16 mouse cellular contexts compared by ENCODE assay signal in the genomic region with DNA sequence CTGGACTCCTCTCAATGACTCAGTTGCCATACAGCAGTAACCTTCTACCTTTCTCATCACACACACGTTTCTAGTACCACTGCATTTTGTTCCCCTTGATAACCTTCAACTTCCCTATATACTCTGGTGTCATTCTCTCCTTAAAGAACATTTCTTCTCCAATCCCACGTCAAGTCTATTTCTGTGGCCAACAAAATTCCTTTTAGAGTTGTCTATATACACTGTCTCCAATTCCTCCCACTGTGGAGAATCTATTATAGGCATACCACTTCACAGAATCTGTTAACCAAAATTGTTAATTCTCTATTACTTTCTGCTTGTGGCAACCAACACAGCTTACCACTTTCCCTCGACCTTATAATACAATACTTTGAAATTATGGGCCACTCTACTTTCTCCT. TPM values are rescaled to one million over a fixed set of nuclear protein-coding genes. Genes with fewer than 3 reads are reported as not detected.
A peak's percentile ranks its signal among the peaks of the same experiment; 100 is the strongest.
DNase-seq lines count a peak whose midpoint lies in the region; ATAC-seq and TF ChIP-seq lines count a peak whose summit lies in the region.
"Had no signal": no experiment of that assay in that cellular context is flagged by ENCODE, and none has a peak within 500 bp of the region (broad histone marks: within the 10 kb centered on the region; RNA-seq: fewer than 3 reads in every experiment).

No protein-coding gene starts in this region.

- H3K4me2 ChIP-seq in heart, embryonic 13.5 days = no peak overlapping the region
- H3K4me2 ChIP-seq: embryonic facial prominence, embryonic 12.5 days; forebrain, embryonic 15.5 days; hindbrain, embryonic 13.5 days had no signal

- peaks cover 92% of the 10 kb centered on the region for H3K36me3 ChIP-seq in heart, embryonic 13.5 days

- no peak for DNase-seq in heart, adult 9 months (ENCODE audit: low spot score in 2 of 2)
- DNase-seq in left cerebral cortex, adult 11 months (ENCODE audit: low spot score) = peak; percentile 21
- DNase-seq in left cerebral cortex, postnatal 10 days (ENCODE audit: extremely low spot score in 1 of 2, low spot score in 2 of 2) = no peak
- DNase-seq in kidney, postnatal 10 days = no peak
- DNase-seq: adrenal gland, adult 2 months; adrenal gland, postnatal 25 days; cerebellum, adult 2 months; cerebellum, postnatal 10 days; gastrocnemius, postnatal 14 days; kidney, adult 11 months had no signal

- no peak for TF ChIP-seq POLR2A in cortical plate, adult 2 months (IDR thresholded peaks at IDR 0.05; ENCODE audit: extremely low read depth, insufficient read depth, low read length)

- H3K4me3 ChIP-seq in heart, embryonic 13.5 days = no peak overlapping the region
- no peak overlapping the region for H3K4me3 ChIP-seq in cortical plate, adult 2 months (ENCODE audit: insufficient read depth, low read length)
- H3K4me3 ChIP-seq: embryonic facial prominence, embryonic 12.5 days; forebrain, embryonic 15.5 days; hindbrain, embryonic 13.5 days had no signal

- no peak for ATAC-seq in heart, embryonic 13.5 days (ENCODE audit: extremely low read depth, insufficient number of reproducible peaks, low FRiP score, low TSS enrichment)
- ATAC-seq: forebrain, embryonic 15.5 days; hindbrain, postnatal 0 days had no signal

- no peaks in the 10 kb centered on the region for H3K27me3 ChIP-seq in heart, embryonic 13.5 days (replicated peaks)
- H3K27me3 ChIP-seq: embryonic facial prominence, embryonic 12.5 days; forebrain, embryonic 15.5 days; hindbrain, embryonic 13.5 days had no signal

- no peak for TF ChIP-seq CTCF in cortical plate, adult 2 months (IDR thresholded peaks at IDR 0.05; ENCODE audit: extremely low read depth, insufficient read depth, low read length)

- intact Hi-C loops in left cerebral cortex, postnatal 10 days (cut with DNase I) = no loop called here

- H3K27ac ChIP-seq in heart, embryonic 13.5 days (replicated peaks) = peak overlapping the region; percentile 64
- peak overlapping the region; percentile 87 for H3K27ac ChIP-seq in cortical plate, adult 2 months (ENCODE audit: insufficient read depth, low read length)
- H3K27ac ChIP-seq: embryonic facial prominence, embryonic 12.5 days; forebrain, embryonic 15.5 days; hindbrain, embryonic 13.5 days; hindbrain, postnatal 0 days had no signal

- H3K9ac ChIP-seq in heart, embryonic 13.5 days = no peak overlapping the region
- H3K9ac ChIP-seq: embryonic facial prominence, embryonic 12.5 days; forebrain, embryonic 15.5 days; hindbrain, embryonic 13.5 days had no signal

- 54% methylated on average over 3 of the region's 3 CpGs for WGBS in heart, embryonic 13.5 days

- H3K9me3 ChIP-seq in heart, embryonic 13.5 days = no peaks in the 10 kb centered on the region
- H3K9me3 ChIP-seq: embryonic facial prominence, embryonic 12.5 days; forebrain, embryonic 15.5 days; hindbrain, embryonic 13.5 days had no signal

- H3K4me1 ChIP-seq in heart, embryonic 13.5 days = peaks cover 21% of the 10 kb centered on the region
- H3K4me1 ChIP-seq in cortical plate, adult 2 months (ENCODE audit: control insufficient read depth, insufficient read depth, low read length) = peaks cover 7% of the 10 kb centered on the region
- H3K4me1 ChIP-seq: embryonic facial prominence, embryonic 12.5 days; forebrain, embryonic 15.5 days; hindbrain, embryonic 13.5 days had no signal

RNA-seq across cellular contexts. Expression of a gene that starts 32.5 kb away (rescaled TPM):
- 34.0 and 35.2 TPM in 2 replicates for polyA plus RNA-seq in heart, embryonic 13.5 days (2015; fragmentation: Nextera tagmentation; extraction: Ambion mirVana)
- 100 to 1,000 TPM; 121 to 122 TPM for total RNA-seq in left cerebral cortex, postnatal 10 days (2021)
- polyA plus RNA-seq in cortical plate, adult 2 months (2012; rRNA removed) = 73.2 and 76.8 TPM in 2 replicates
